Mouse (Mus musculus): ENCODE data around the gene Tbrg1.

Gene Tbrg1

GRCm38 (mm10) chr9:37629941-37630340, 27.2 kb downstream of the Tbrg1 start:
- no peak for DNase-seq (ENCODE audit: low spot score)

- DNase-seq (ENCODE audit: low spot score), result no peak
These were observed 28.5 kb downstream of the Tbrg1 start for GRCm38 (mm10) chr9:37628581-37628980.

GRCm38 (mm10) chr9:37627263-37627662, 29.8 kb downstream of the Tbrg1 start:
- DNase-seq (ENCODE audit: low spot score), result no peak

GRCm38 (mm10) chr9:37626103-37626567, 31.0 kb downstream of the Tbrg1 start:
- no peak for DNase-seq (ENCODE audit: low spot score)

- DNase-seq (ENCODE audit: low spot score), result no peak
These were observed 31.5 kb downstream of the Tbrg1 start for GRCm38 (mm10) chr9:37625641-37626040.

GRCm38 (mm10) chr9:37625129-37625528, 32.0 kb downstream of the Tbrg1 start:
- no peak for DNase-seq (ENCODE audit: low spot score)

- DNase-seq (ENCODE audit: low spot score), result no peak
These were observed 32.6 kb downstream of the Tbrg1 start for GRCm38 (mm10) chr9:37624502-37624901.

GRCm38 (mm10) chr9:37623981-37624380, 33.1 kb downstream of the Tbrg1 start:
- no peak for DNase-seq (ENCODE audit: low spot score)

- no peak for DNase-seq (ENCODE audit: low spot score)
These were observed 35.8 kb downstream of the Tbrg1 start for GRCm38 (mm10) chr9:37621290-37621689.

GRCm38 (mm10) chr9:37616770-37617169, 40.3 kb downstream of the Tbrg1 start:
- DNase-seq (ENCODE audit: low spot score), result no peak

- DNase-seq (ENCODE audit: low spot score), result no peak
These were observed 41.9 kb downstream of the Tbrg1 start for GRCm38 (mm10) chr9:37615220-37615619.

- no peak for DNase-seq (ENCODE audit: low spot score)
These were observed 42.8 kb downstream of the Tbrg1 start for GRCm38 (mm10) chr9:37614316-37614715.

- DNase-seq (ENCODE audit: low spot score), result no peak
These were observed 43.2 kb downstream of the Tbrg1 start for GRCm38 (mm10) chr9:37613911-37614280.

GRCm38 (mm10) chr9:37613182-37613910, 43.8 kb downstream of the Tbrg1 start, which contains the start of gene Spa17:
TSS of gene Spa17 (minus strand) at chr9:37613722.
- peak; percentile 90 for DNase-seq (ENCODE audit: low spot score)

GRCm38 (mm10) chr9:37609558-37609957, 47.6 kb downstream of the Tbrg1 start:
- DNase-seq (ENCODE audit: low spot score), result no peak

- DNase-seq (ENCODE audit: low spot score), result no peak
These were observed 52.0 kb downstream of the Tbrg1 start for GRCm38 (mm10) chr9:37605089-37605488.

GRCm38 (mm10) chr9:37600538-37601205, 56.4 kb downstream of the Tbrg1 start:
- DNase-seq (ENCODE audit: low spot score), result no peak

Data from urinary bladder, postnatal 14 days (tissue).